Mouse (Mus musculus) forebrain, embryonic 15.5 days (tissue): ENCODE data around the gene B4galt5. TPM values are rescaled to one million over a fixed set of nuclear protein-coding genes. Genes with fewer than 3 reads are reported as not detected.

Experiments used
- ATAC-seq: fragments of 200-750 bp; cut with Nextera tagmentation; replicated peaks from 2 replicates; pipeline ENCODE4 v1.8.0; 2017; ENCODE audit warnings: mild to moderate bottlenecking, moderate TSS enrichment, moderate library complexity
- H3K27ac ChIP-seq: fragments of 300-500 bp; sonication (generic); replicated peaks from 2 replicates; pipeline ENCODE4 v1.5.1; 2015; ENCODE audit warnings: mild to moderate bottlenecking, inconsistent platforms
- H3K27me3 ChIP-seq: fragments of 300-500 bp; sonication (generic); 2 replicates; pipeline ENCODE4 v1.6.1; 2015; ENCODE audit warnings: inconsistent platforms
- H3K36me3 ChIP-seq: fragments of 300-500 bp; sonication (generic); 2 replicates; pipeline ENCODE4 v1.6.1; 2015; ENCODE audit warnings: mild to moderate bottlenecking, inconsistent platforms
- H3K4me1 ChIP-seq: fragments of 300-500 bp; sonication (generic); 2 replicates; pipeline ENCODE4 v1.6.1; 2015; ENCODE audit warnings: inconsistent platforms
- H3K4me2 ChIP-seq: fragments of 300-500 bp; sonication (generic); replicated peaks from 2 replicates; pipeline ENCODE4 v1.6.1; 2015; ENCODE audit warnings: mild to moderate bottlenecking, inconsistent platforms
- H3K4me3 ChIP-seq: fragments of 300-500 bp; sonication (generic); 2 replicates; pipeline ENCODE4 v1.5.1; 2015; ENCODE audit warnings: mild to moderate bottlenecking, inconsistent platforms
- H3K9ac ChIP-seq: fragments of 300-500 bp; sonication (generic); replicated peaks from 2 replicates; pipeline ENCODE4 v1.6.1; 2015; ENCODE audit warnings: mild to moderate bottlenecking, inconsistent platforms
- H3K9me3 ChIP-seq: fragments of 300-500 bp; sonication (generic); 2 replicates; pipeline ENCODE4 v1.6.1; 2016; ENCODE audit warnings: inconsistent platforms
- WGBS: fragments of 180-500 bp; shearing (Covaris S2); methylation state at CpG from one replicate; pipeline ENCODE4 v1.1.7; 2015; ENCODE audit warnings: mixed read lengths; 5-methylcytosine and 5-hydroxymethylcytosine counted together
- polyA plus RNA-seq: library from polyadenylated mRNA; unstranded; fragments of >200 nt; fragmentation: Nextera tagmentation; extraction: Ambion mirVana; gene quantifications from 2 replicates; pipeline ENCODE4 v1.2.1, GENCODE M21; 2015

B4galt5 gene
- polyA plus RNA-seq, 1 experiment from 2014 or later, result 15.2 TPM

GRCm38 (mm10) chr2:167375688-167376087 is 26.7 kb upstream of the B4galt5 start:
- H3K4me1 ChIP-seq, result peaks cover 6% of the 10 kb centered on the region; the same call in 1 of the 2 replicates
- H3K4me2 ChIP-seq, result no peak overlapping the region
- no peak overlapping the region for H3K4me3 ChIP-seq
- H3K27me3 ChIP-seq, result no peaks in the 10 kb centered on the region
- 92% methylated on average over 5 of the region's 5 CpGs for WGBS
- no peak overlapping the region for H3K27ac ChIP-seq
- H3K9me3 ChIP-seq, result no peaks in the 10 kb centered on the region
- H3K9ac ChIP-seq, result no peak overlapping the region
- no peak for ATAC-seq
- no peaks in the 10 kb centered on the region for H3K36me3 ChIP-seq

GRCm38 (mm10) chr2:167375135-167375534 is 26.2 kb upstream of the B4galt5 start:
- peaks cover 6% of the 10 kb centered on the region; the same call in 1 of the 2 replicates for H3K4me1 ChIP-seq
- no peak overlapping the region for H3K9ac ChIP-seq
- H3K27me3 ChIP-seq, result no peaks in the 10 kb centered on the region
- H3K27ac ChIP-seq, result no peak overlapping the region
- H3K9me3 ChIP-seq, result no peaks in the 10 kb centered on the region
- WGBS, result 85% methylated on average over 9 of the region's 9 CpGs
- no peak for ATAC-seq
- H3K36me3 ChIP-seq, result no peaks in the 10 kb centered on the region
- no peak overlapping the region for H3K4me3 ChIP-seq
- no peak overlapping the region for H3K4me2 ChIP-seq

- no peak overlapping the region for H3K9ac ChIP-seq
- H3K9me3 ChIP-seq, result no peaks in the 10 kb centered on the region
- H3K4me2 ChIP-seq, result no peak overlapping the region
- ATAC-seq, result no peak
- H3K27ac ChIP-seq, result no peak overlapping the region
- no peaks in the 10 kb centered on the region for H3K36me3 ChIP-seq
- peaks cover 6% of the 10 kb centered on the region; the same call in 1 of the 2 replicates for H3K4me1 ChIP-seq
- H3K4me3 ChIP-seq, result no peak overlapping the region
- no peaks in the 10 kb centered on the region for H3K27me3 ChIP-seq
- WGBS, result 92% methylated on average over 12 of the region's 12 CpGs
These were observed 25.3 kb upstream of the B4galt5 start for GRCm38 (mm10) chr2:167374191-167374805.

- Histone ChIP-seq H3K36me3 (no peaks in the 10 kb centered on the region), H3K4me3 (no peak overlapping the region), H3K27ac (no peak overlapping the region), H3K4me2 (no peak overlapping the region), H3K9ac (no peak overlapping the region), H3K9me3 (no peaks in the 10 kb centered on the region), H3K27me3 (no peaks in the 10 kb centered on the region), H3K4me1 (peaks cover 6% of the 10 kb centered on the region; the same call in 1 of the 2 replicates)
- ATAC-seq, result no peak
- 49% methylated on average over 5 of the region's 5 CpGs for WGBS
These were observed 24.3 kb upstream of the B4galt5 start for GRCm38 (mm10) chr2:167373266-167373665.

DNA sequence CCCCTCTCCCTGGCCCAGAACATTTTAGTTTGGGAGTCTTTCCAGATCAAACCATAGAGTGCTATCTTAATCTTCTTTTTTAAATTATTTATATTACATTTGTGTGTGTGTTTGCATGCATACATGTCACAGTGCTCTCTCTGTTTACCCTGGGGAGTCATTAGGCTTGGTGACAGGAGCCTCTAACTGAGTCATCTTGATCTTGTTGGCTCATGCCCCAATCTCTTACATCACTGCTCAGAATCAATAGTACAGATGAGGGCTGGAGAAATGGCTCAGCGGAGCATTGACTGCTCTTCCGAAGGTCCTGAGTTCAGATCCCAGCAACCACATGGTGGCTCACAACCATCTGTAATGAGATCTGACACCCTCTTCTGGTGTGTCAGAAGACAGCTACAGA is 22.5 kb upstream of the B4galt5 start:
- no peak overlapping the region for H3K9ac ChIP-seq
- H3K4me1 ChIP-seq, result peaks cover 6% of the 10 kb centered on the region; the same call in 1 of the 2 replicates
- no peaks in the 10 kb centered on the region for H3K36me3 ChIP-seq
- no peaks in the 10 kb centered on the region for H3K9me3 ChIP-seq
- H3K4me2 ChIP-seq, result no peak overlapping the region
- ATAC-seq, result no peak
- no peaks in the 10 kb centered on the region for H3K27me3 ChIP-seq
- no peak overlapping the region for H3K27ac ChIP-seq
- H3K4me3 ChIP-seq, result no peak overlapping the region
- WGBS, result 90% methylated on average over 2 of the region's 2 CpGs

DNA sequence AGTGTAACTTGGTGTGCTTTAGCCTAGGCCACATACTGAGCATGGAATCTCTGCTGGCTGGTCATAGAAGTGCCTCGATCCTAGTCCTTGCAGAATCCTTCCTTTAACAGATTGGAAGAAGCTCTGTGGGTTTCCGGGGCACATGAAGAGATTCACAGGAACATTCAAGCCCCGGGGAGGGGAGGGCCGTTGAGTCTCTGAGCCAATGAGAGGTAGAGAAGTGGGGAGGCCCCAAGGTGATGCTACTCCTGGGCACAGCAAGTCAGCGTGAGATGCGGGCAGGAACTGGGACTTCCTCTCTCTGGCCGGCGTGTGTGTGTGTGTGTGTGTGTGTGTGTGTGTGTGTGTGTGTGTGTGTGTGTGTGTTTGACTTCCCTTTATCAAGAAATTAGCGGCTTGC is 19.3 kb upstream of the B4galt5 start:
- peaks cover 4% of the 10 kb centered on the region; the same call in 1 of the 2 replicates for H3K4me1 ChIP-seq
- H3K4me3 ChIP-seq, result no peak overlapping the region
- H3K36me3 ChIP-seq, result no peaks in the 10 kb centered on the region
- H3K4me2 ChIP-seq, result no peak overlapping the region
- H3K9ac ChIP-seq, result no peak overlapping the region
- WGBS, result 77% methylated on average over 8 of the region's 9 CpGs
- no peaks in the 10 kb centered on the region for H3K27me3 ChIP-seq
- no peaks in the 10 kb centered on the region for H3K9me3 ChIP-seq
- H3K27ac ChIP-seq, result no peak overlapping the region
- ATAC-seq, result no peak

DNA sequence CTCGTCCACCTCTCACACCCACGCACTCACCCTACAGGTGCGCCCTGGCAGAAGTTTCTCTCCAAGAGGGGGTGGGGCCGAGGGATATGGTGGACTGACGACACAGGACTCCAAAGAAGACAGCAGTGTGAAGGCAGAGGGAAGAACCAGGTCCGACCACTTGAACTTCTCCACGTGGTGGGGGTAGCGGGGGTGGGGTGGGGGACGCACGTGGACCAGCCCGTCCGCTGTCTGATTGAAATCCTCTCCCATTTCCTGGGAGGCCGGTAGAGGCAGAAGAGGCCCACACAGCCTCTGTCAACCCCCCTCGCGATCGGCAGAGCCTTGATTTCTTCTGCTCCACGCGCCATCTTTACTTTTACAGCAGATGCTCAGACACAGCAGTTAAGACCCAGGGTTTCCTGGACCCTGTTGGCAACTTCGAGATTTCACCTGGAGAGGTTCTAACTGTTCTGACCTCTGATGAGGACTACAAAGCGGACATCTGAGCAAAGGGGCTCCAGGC is 18.8 kb upstream of the B4galt5 start:
- WGBS, result 71% methylated on average over 20 of the region's 20 CpGs
- Histone ChIP-seq H3K27me3 (no peaks in the 10 kb centered on the region), H3K27ac (no peak overlapping the region), H3K9ac (no peak overlapping the region), H3K4me2 (no peak overlapping the region), H3K36me3 (no peaks in the 10 kb centered on the region), H3K4me1 (no peaks in the 10 kb centered on the region), H3K9me3 (no peaks in the 10 kb centered on the region), H3K4me3 (no peak overlapping the region)
- ATAC-seq, result no peak

DNA sequence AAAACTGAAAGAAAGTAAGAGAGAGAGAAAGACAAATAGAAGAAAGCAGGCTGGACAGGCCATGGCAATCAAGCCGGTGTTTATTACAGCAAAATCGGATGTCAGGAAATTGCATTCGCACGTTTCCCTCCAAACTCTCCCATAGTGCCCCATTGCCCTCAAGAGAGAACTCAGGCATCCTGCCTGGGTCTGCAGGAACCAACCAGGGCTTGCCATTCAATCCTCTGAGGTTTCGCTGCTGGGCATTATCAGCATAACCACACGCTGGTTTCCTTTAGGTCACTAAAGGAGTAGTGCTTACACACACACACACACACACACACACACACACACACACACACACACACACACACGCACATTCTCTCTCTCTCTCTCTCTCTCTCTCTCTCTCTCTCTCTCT is 18.3 kb upstream of the B4galt5 start:
- H3K9ac ChIP-seq, result no peak overlapping the region
- no peak overlapping the region for H3K4me3 ChIP-seq
- H3K27me3 ChIP-seq, result no peaks in the 10 kb centered on the region
- no peak for ATAC-seq
- H3K27ac ChIP-seq, result no peak overlapping the region
- H3K4me2 ChIP-seq, result no peak overlapping the region
- H3K4me1 ChIP-seq, result no peaks in the 10 kb centered on the region
- no peaks in the 10 kb centered on the region for H3K9me3 ChIP-seq
- 66% methylated on average over 6 of the region's 7 CpGs for WGBS
- no peaks in the 10 kb centered on the region for H3K36me3 ChIP-seq

DNA sequence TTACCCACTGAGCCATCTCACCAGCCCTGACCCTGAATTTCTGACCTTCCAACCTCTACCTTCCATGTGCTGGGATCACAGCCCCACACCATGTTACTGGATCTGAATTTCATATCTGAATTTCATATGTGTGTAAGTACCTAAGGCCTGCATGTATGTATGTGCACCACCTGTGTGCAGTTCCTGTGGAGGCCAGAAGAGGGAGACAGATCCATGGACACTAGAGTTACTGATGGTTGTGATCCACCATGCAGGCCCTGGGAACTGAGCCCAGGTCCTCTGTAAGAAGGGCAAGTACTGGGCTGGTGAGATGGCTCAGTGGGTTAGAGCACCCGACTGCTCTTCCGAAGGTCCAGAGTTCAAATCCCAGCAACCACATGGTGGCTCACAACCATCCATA is 16.1 kb upstream of the B4galt5 start:
- no peak overlapping the region for H3K9ac ChIP-seq
- no peak overlapping the region for H3K4me3 ChIP-seq
- no peak for ATAC-seq
- no peaks in the 10 kb centered on the region for H3K4me1 ChIP-seq
- WGBS, result 97% methylated on average over 2 of the region's 2 CpGs
- H3K27ac ChIP-seq, result no peak overlapping the region
- no peaks in the 10 kb centered on the region for H3K36me3 ChIP-seq
- no peaks in the 10 kb centered on the region for H3K27me3 ChIP-seq
- no peaks in the 10 kb centered on the region for H3K9me3 ChIP-seq
- no peak overlapping the region for H3K4me2 ChIP-seq

GRCm38 (mm10) chr2:167363272-167364045 is 14.5 kb upstream of the B4galt5 start:
- WGBS, result 72% methylated on average over 9 of the region's 9 CpGs

GRCm38 (mm10) chr2:167358499-167358898 is 9.5 kb upstream of the B4galt5 start:
- 0 out of 2 replicates have a peak, but pooled peaks cover 3% of the 10 kb centered on the region for H3K4me1 ChIP-seq
- 76% methylated on average over 2 of the region's 2 CpGs for WGBS
- ATAC-seq, result no peak
- no peak overlapping the region for H3K4me2 ChIP-seq
- no peaks in the 10 kb centered on the region for H3K9me3 ChIP-seq
- no peaks in the 10 kb centered on the region for H3K36me3 ChIP-seq
- H3K4me3 ChIP-seq, result no peak overlapping the region
- no peak overlapping the region for H3K27ac ChIP-seq
- H3K27me3 ChIP-seq, result no peaks in the 10 kb centered on the region
- no peak overlapping the region for H3K9ac ChIP-seq

More at GRCm38 (mm10) chr2:167363272-167364045, 14.5 kb upstream of the B4galt5 start:
- Histone ChIP-seq H3K4me1 (no peaks in the 10 kb centered on the region), H3K36me3 (no peaks in the 10 kb centered on the region), H3K27me3 (no peaks in the 10 kb centered on the region), H3K9me3 (no peaks in the 10 kb centered on the region), H3K27ac (no peak overlapping the region), H3K4me3 (no peak overlapping the region), H3K4me2 (no peak overlapping the region), H3K9ac (no peak overlapping the region)
- no peak for ATAC-seq

GRCm38 (mm10) chr2:167356885-167357284 is 7.9 kb upstream of the B4galt5 start:
- Histone ChIP-seq H3K9me3 (no peaks in the 10 kb centered on the region), H3K4me2 (no peak overlapping the region), H3K4me1 (0 out of 2 replicates have a peak, but pooled peaks cover 3% of the 10 kb centered on the region), H3K27me3 (no peaks in the 10 kb centered on the region), H3K36me3 (no peaks in the 10 kb centered on the region), H3K27ac (no peak overlapping the region), H3K4me3 (no peak overlapping the region), H3K9ac (no peak overlapping the region)
- no peak for ATAC-seq
